Mouse (Mus musculus): ENCODE measurements around the gene Lrrc52.

- TF ChIP-seq CTCF (IDR thresholded peaks at IDR 0.05; ENCODE audit: insufficient read depth, low read length) (no peak), POLR2A (IDR thresholded peaks at IDR 0.05; ENCODE audit: borderline replicate concordance, extremely low read depth, low read depth, low read length) (no peak)
Observed at GRCm38 (mm10) chr1:167491501-167491900, 24.9 kb upstream of the Lrrc52 start.

Measured in lung, adult 2 months (tissue).